Mouse (Mus musculus) limb, embryonic 11.5 days (tissue): Measurements from ENCODE around the gene Ube2f. TPM values are rescaled to one million over a fixed set of nuclear protein-coding genes. Genes with fewer than 3 reads are reported as not detected.

ENCODE experiments used
- ATAC-seq: fragments of 200-750 bp; cut with Nextera tagmentation; 2 replicates; pipeline ENCODE4 v1.8.0; 2017; ENCODE audit warnings: low read depth; ENCODE audit not compliant: insufficient number of reproducible peaks, low FRiP score, low TSS enrichment
- DNase-seq: peaks from one replicate; pipeline ENCODE4 v3.0.0-alpha.2; 2015; ENCODE audit warnings: low spot score
- H3K27ac ChIP-seq: fragments of 300-500 bp; sonication (generic); replicated peaks from 2 replicates; pipeline ENCODE4 v1.5.1; 2014; ENCODE audit warnings: low read depth, mild to moderate bottlenecking, low read length
- H3K27me3 ChIP-seq: fragments of 300-500 bp; sonication (generic); 2 replicates; pipeline ENCODE4 v1.6.1; 2014; ENCODE audit warnings: mild to moderate bottlenecking, low read length, mixed read lengths; ENCODE audit not compliant: control insufficient read depth, insufficient read depth
- H3K36me3 ChIP-seq: fragments of 300-500 bp; sonication (generic); 2 replicates; pipeline ENCODE4 v1.6.1; 2014; ENCODE audit warnings: mild to moderate bottlenecking, low read length, moderate library complexity, mixed read lengths; ENCODE audit not compliant: control insufficient read depth, insufficient read depth
- H3K4me1 ChIP-seq: fragments of 300-500 bp; sonication (generic); 2 replicates; pipeline ENCODE4 v1.6.1; 2014; ENCODE audit warnings: low read length, mixed read lengths; ENCODE audit not compliant: control insufficient read depth, insufficient read depth
- H3K4me2 ChIP-seq: fragments of 300-500 bp; sonication (generic); 2 replicates; pipeline ENCODE4 v1.6.1; 2014; ENCODE audit warnings: low read depth, mild to moderate bottlenecking, moderate library complexity; ENCODE audit not compliant: severe bottlenecking
- H3K4me3 ChIP-seq: fragments of 300-500 bp; sonication (generic); 2 replicates; pipeline ENCODE4 v1.5.1; 2014; ENCODE audit warnings: low read depth, low read length
- H3K9ac ChIP-seq: fragments of 300-500 bp; sonication (generic); 2 replicates; pipeline ENCODE4 v1.6.1; 2014; ENCODE audit warnings: mild to moderate bottlenecking, low read length
- H3K9me3 ChIP-seq: fragments of 300-500 bp; sonication (generic); 2 replicates; pipeline ENCODE4 v1.6.1; 2016; ENCODE audit warnings: low read length; ENCODE audit not compliant: control insufficient read depth
- WGBS: fragments of 180-500 bp; shearing (Covaris S2); extraction: QIAGEN DNeasy Blood & Tissue Kit; methylation state at CpG from one replicate; pipeline ENCODE4 v1.1.7; 2014; 5-methylcytosine and 5-hydroxymethylcytosine counted together
- polyA plus RNA-seq: library from polyadenylated mRNA; unstranded; fragments of >200 nt; fragmentation: Nextera tagmentation; extraction: Ambion mirVana; gene quantifications from 2 replicates; pipeline ENCODE4 v1.2.1, GENCODE M21; 2014

The Ube2f gene
- polyA plus RNA-seq, 1 experiment from 2014 or later = 84.7 TPM

DNA sequence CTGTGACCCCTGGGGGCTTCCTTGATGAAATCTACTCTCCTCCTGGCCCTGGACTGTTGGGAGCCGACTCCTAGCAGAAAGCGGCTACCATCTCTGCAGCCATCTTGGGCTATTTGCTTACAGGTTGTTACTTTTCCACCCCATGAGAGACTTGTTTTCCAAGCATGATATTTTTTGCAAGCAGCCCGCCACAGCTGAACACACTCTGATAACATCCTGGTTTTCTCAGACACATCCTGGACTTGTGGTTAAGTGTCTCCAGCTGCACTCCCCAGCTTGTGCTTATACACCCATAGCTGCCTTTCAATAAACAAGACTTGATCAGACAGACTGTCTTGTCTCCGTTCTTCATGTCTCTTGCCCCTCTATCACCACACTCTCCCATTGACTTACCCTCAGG, 8.9 kb upstream of the Ube2f start:
- H3K27ac ChIP-seq = no peak overlapping the region
- ATAC-seq (no peak), DNase-seq (no peak)
- no peaks in the 10 kb centered on the region for H3K36me3 ChIP-seq
- H3K4me3 ChIP-seq = no peak overlapping the region
- no peaks in the 10 kb centered on the region for H3K27me3 ChIP-seq
- H3K9ac ChIP-seq = no peak overlapping the region
- H3K4me1 ChIP-seq = no peaks in the 10 kb centered on the region
- no peak overlapping the region for H3K4me2 ChIP-seq
- WGBS = 80% methylated on average over 4 of the region's 4 CpGs
- no peaks in the 10 kb centered on the region for H3K9me3 ChIP-seq

- Histone ChIP-seq H3K27ac (no peak overlapping the region), H3K27me3 (no peaks in the 10 kb centered on the region), H3K4me2 (no peak overlapping the region), H3K9ac (no peak overlapping the region), H3K9me3 (no peaks in the 10 kb centered on the region), H3K36me3 (no peaks in the 10 kb centered on the region), H3K4me1 (peaks cover 13% of the 10 kb centered on the region), H3K4me3 (no peak overlapping the region)
- no peak for ATAC-seq
- WGBS = 91% methylated on average over 5 of the region's 5 CpGs
- DNase-seq = no peak
These were observed 1.9 kb upstream of the Ube2f start for GRCm38 (mm10) chr1:91248242-91248641.

- WGBS = 46% methylated on average over 4 of the region's 4 CpGs
- Histone ChIP-seq H3K9ac (peak overlapping the region; percentile 17; the same call in 1 of the 2 replicates), H3K4me2 (peak overlapping the region; percentile 22; the same call in 1 of the 2 replicates), H3K4me3 (peak overlapping the region; percentile 93; the same call in 1 of the 2 replicates), H3K27ac (no peak overlapping the region), H3K27me3 (no peaks in the 10 kb centered on the region), H3K36me3 (no peaks in the 10 kb centered on the region), H3K9me3 (no peaks in the 10 kb centered on the region), H3K4me1 (peaks cover 13% of the 10 kb centered on the region)
- DNase-seq = no peak
- no peak for ATAC-seq
These were observed 1.1 kb upstream of the Ube2f start for GRCm38 (mm10) chr1:91248970-91249369.

- no peaks in the 10 kb centered on the region for H3K27me3 ChIP-seq
- no peaks in the 10 kb centered on the region for H3K9me3 ChIP-seq
- H3K4me3 ChIP-seq = peak overlapping the region; percentile 93
- H3K4me1 ChIP-seq = peaks cover 13% of the 10 kb centered on the region
- DNase-seq (peak; percentile 40), ATAC-seq (no peak)
- under 1% methylated on average over 70 of the region's 70 CpGs for WGBS
- H3K9ac ChIP-seq = peak overlapping the region; percentile 96
- H3K36me3 ChIP-seq = no peaks in the 10 kb centered on the region; the same call in 1 of the 2 replicates
- peak overlapping the region; percentile 77 for H3K4me2 ChIP-seq
- 0 out of 2 replicates have a peak overlapping the region, but pooled peaks have one; percentile 36 for H3K27ac ChIP-seq
These were observed 477 bp downstream of the Ube2f start for GRCm38 (mm10) chr1:91250415-91251147.

DNA sequence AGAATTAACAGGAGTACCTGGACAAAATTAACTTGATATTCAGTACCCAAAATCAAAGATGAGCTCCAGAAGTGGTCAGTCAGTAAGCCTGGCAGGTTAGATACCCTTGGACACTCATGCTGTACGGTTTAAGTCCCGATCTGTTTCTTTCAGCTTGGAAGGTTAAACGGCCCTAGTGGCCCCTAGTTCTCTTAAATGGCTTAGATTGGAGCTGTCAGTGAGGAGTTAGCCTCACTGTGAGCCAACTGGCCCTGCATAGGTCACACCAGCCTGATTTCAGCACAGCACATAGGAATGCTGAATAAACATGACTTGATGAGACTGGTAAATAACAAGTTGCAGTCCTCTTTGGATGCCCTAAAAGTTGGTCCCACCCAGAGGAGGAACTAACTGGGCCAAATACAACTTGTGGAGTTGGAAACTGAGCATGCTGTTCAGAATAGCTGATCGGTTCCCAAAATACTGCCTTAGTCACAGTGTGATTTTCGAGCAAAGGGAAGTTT, 1.1 kb downstream of the Ube2f start:
- Histone ChIP-seq H3K36me3 (no peaks in the 10 kb centered on the region; the same call in 1 of the 2 replicates), H3K4me2 (peak overlapping the region; percentile 77), H3K4me1 (peaks cover 13% of the 10 kb centered on the region), H3K27me3 (no peaks in the 10 kb centered on the region), H3K9ac (peak overlapping the region; percentile 96), H3K27ac (no peak overlapping the region), H3K9me3 (no peaks in the 10 kb centered on the region), H3K4me3 (peak overlapping the region; percentile 93)
- WGBS = 51% methylated on average over 5 of the region's 5 CpGs
- ATAC-seq = no peak
- DNase-seq = no peak

GRCm38 (mm10) chr1:91251927-91252326, 1.8 kb downstream of the Ube2f start:
- H3K9ac ChIP-seq = no peak overlapping the region
- no peaks in the 10 kb centered on the region for H3K9me3 ChIP-seq
- peak overlapping the region; percentile 10; the same call in 1 of the 2 replicates for H3K4me2 ChIP-seq
- H3K4me1 ChIP-seq = peaks cover 13% of the 10 kb centered on the region
- H3K36me3 ChIP-seq = no peaks in the 10 kb centered on the region; the same call in 1 of the 2 replicates
- ATAC-seq = no peak
- no peaks in the 10 kb centered on the region for H3K27me3 ChIP-seq
- 75% methylated on average over 8 of the region's 8 CpGs for WGBS
- DNase-seq = peak; percentile 27
- no peak overlapping the region for H3K4me3 ChIP-seq
- no peak overlapping the region for H3K27ac ChIP-seq

GRCm38 (mm10) chr1:91257918-91258317, 7.8 kb downstream of the Ube2f start:
- no peaks in the 10 kb centered on the region for H3K27me3 ChIP-seq
- DNase-seq = no peak

GRCm38 (mm10) chr1:91259794-91260193, 9.7 kb downstream of the Ube2f start:
- DNase-seq = no peak
- no peak for ATAC-seq
- H3K4me2 ChIP-seq = no peak overlapping the region
- no peaks in the 10 kb centered on the region for H3K4me1 ChIP-seq
- no peaks in the 10 kb centered on the region; the same call in 1 of the 2 replicates for H3K36me3 ChIP-seq
- WGBS = 89% methylated on average over 5 of the region's 5 CpGs
- H3K27me3 ChIP-seq = no peaks in the 10 kb centered on the region
- H3K4me3 ChIP-seq = no peak overlapping the region
- no peaks in the 10 kb centered on the region for H3K9me3 ChIP-seq
- H3K9ac ChIP-seq = no peak overlapping the region
- H3K27ac ChIP-seq = no peak overlapping the region

More at GRCm38 (mm10) chr1:91257918-91258317, 7.8 kb downstream of the Ube2f start:
- no peak for ATAC-seq
- H3K4me2 ChIP-seq = no peak overlapping the region
- H3K4me3 ChIP-seq = no peak overlapping the region
- H3K4me1 ChIP-seq = no peaks in the 10 kb centered on the region
- H3K27ac ChIP-seq = no peak overlapping the region
- no peaks in the 10 kb centered on the region; the same call in 1 of the 2 replicates for H3K36me3 ChIP-seq
- H3K9ac ChIP-seq = no peak overlapping the region
- no peaks in the 10 kb centered on the region for H3K9me3 ChIP-seq
